In the genomic region with DNA sequence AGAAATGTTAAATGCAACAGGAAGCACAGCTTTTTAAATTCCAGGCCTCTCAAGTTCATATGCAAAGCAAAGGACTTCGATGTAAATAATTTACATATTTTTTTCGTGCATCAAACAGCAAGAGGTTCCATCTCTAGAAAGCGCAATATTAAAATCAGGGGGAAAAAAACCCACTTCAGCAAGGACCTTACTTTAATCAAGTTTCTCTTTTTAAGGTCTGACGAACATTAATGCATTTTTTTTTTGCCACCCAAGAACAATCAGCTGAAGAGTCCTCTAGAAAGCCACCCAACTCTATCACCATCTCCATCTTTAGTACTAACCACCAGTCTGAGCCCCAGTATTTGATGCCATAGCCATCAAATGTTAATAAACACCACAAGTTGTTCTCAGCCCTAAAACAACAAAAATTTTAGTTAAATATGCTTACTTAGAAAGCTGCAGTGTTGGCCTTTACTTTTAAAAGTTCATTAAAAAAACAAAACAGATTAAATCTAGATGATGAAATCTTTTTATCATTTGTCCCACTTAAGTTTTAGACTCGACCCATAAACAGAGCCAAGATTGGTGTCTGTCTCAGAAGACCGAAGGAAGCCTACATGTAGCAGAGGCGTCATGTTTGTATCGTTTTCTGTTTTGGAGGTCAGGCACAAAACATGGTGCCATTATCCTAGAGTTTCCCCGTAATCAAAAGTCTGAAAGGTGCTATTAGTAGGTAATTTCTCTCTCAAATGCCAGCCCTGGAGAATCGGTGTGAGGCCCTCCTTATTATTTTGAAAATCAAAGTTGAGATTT, we compare ENCODE assay signal across 8 mouse cellular contexts. TPM values are rescaled to one million over a fixed set of nuclear protein-coding genes. Genes with fewer than 3 reads are reported as not detected.
A peak's percentile ranks its signal among the peaks of the same experiment; 100 is the strongest.
DNase-seq lines count a peak whose midpoint lies in the region; ATAC-seq lines count a peak whose summit lies in the region.

No protein-coding gene starts in this region.

- H3K4me3 ChIP-seq in lung, embryonic 15.5 days: peak overlapping the region; percentile 87
- peak overlapping the region; percentile 86 for H3K4me3 ChIP-seq in embryonic facial prominence, embryonic 13.5 days
- H3K4me3 ChIP-seq in intestine, embryonic 15.5 days (replicated peaks): peak overlapping the region; percentile 86
- peak overlapping the region; percentile 73 for H3K4me3 ChIP-seq in neural tube, embryonic 13.5 days

- H3K27ac ChIP-seq in lung, embryonic 15.5 days: peak overlapping the region; percentile 97; the same call in 1 of the 2 replicates
- H3K27ac ChIP-seq in embryonic facial prominence, embryonic 13.5 days: peak overlapping the region; percentile 94
- H3K27ac ChIP-seq in intestine, embryonic 15.5 days: peak overlapping the region; percentile 94; the same call in 1 of the 2 replicates
- peak overlapping the region; percentile 92 for H3K27ac ChIP-seq in neural tube, embryonic 13.5 days (replicated peaks)

- peak overlapping the region; percentile 93 for H3K9ac ChIP-seq in lung, embryonic 15.5 days
- H3K9ac ChIP-seq in embryonic facial prominence, embryonic 13.5 days: peak overlapping the region; percentile 98
- peak overlapping the region; percentile 98 for H3K9ac ChIP-seq in intestine, embryonic 15.5 days
- peak overlapping the region; percentile 96 for H3K9ac ChIP-seq in neural tube, embryonic 13.5 days

- ATAC-seq in lung, embryonic 15.5 days (ENCODE audit: borderline replicate concordance, extremely low read depth, low FRiP score, low TSS enrichment): no peak
- ATAC-seq in embryonic facial prominence, embryonic 13.5 days (ENCODE audit: insufficient number of reproducible peaks, insufficient read depth, low FRiP score, low TSS enrichment, low read depth): 0 out of 2 replicates have a peak, but pooled peaks have one; percentile 5
- no peak for ATAC-seq in intestine, embryonic 15.5 days
- ATAC-seq in neural tube, embryonic 13.5 days (ENCODE audit: low read depth): no peak

- H3K9me3 ChIP-seq in lung, embryonic 15.5 days: no peaks in the 10 kb centered on the region
- H3K9me3 ChIP-seq in embryonic facial prominence, embryonic 13.5 days: no peaks in the 10 kb centered on the region
- H3K9me3 ChIP-seq in intestine, embryonic 15.5 days: no peaks in the 10 kb centered on the region
- no peaks in the 10 kb centered on the region for H3K9me3 ChIP-seq in neural tube, embryonic 13.5 days

- H3K36me3 ChIP-seq in lung, embryonic 15.5 days: no peaks in the 10 kb centered on the region
- H3K36me3 ChIP-seq in embryonic facial prominence, embryonic 13.5 days: peaks cover 6% of the 10 kb centered on the region; the same call in 1 of the 2 replicates
- no peaks in the 10 kb centered on the region for H3K36me3 ChIP-seq in intestine, embryonic 15.5 days
- no peaks in the 10 kb centered on the region for H3K36me3 ChIP-seq in neural tube, embryonic 13.5 days

- DNase-seq in lung, postnatal 25 days (ENCODE audit: low spot score): no peak
- DNase-seq in thymus, postnatal 36 days: no peak
- DNase-seq in layer of hippocampus, adult 18-20 months (ENCODE audit: low spot score in 2 of 2): no peak
- DNase-seq in urinary bladder, adult 18-20 months (ENCODE audit: low spot score in 2 of 2): no peak

- H3K27me3 ChIP-seq in lung, embryonic 15.5 days: no peaks in the 10 kb centered on the region
- 0 out of 2 replicates have a peak, but pooled peaks cover 6% of the 10 kb centered on the region for H3K27me3 ChIP-seq in embryonic facial prominence, embryonic 13.5 days
- H3K27me3 ChIP-seq in intestine, embryonic 15.5 days (replicated peaks): no peaks in the 10 kb centered on the region
- H3K27me3 ChIP-seq in neural tube, embryonic 13.5 days: no peaks in the 10 kb centered on the region

- H3K4me2 ChIP-seq in lung, embryonic 15.5 days: peak overlapping the region; percentile 89
- H3K4me2 ChIP-seq in embryonic facial prominence, embryonic 13.5 days: peak overlapping the region; percentile 69
- peak overlapping the region; percentile 85 for H3K4me2 ChIP-seq in intestine, embryonic 15.5 days (replicated peaks)
- H3K4me2 ChIP-seq in neural tube, embryonic 13.5 days: peak overlapping the region; percentile 67

- 28% methylated on average over 10 of the region's 10 CpGs for WGBS in lung, embryonic 15.5 days
- WGBS in embryonic facial prominence, embryonic 13.5 days: 40% methylated on average over 10 of the region's 10 CpGs
- WGBS in intestine, embryonic 15.5 days: 32% methylated on average over 10 of the region's 10 CpGs
- 49% methylated on average over 10 of the region's 10 CpGs for WGBS in neural tube, embryonic 13.5 days

- H3K4me1 ChIP-seq in lung, embryonic 15.5 days: peaks cover 36% of the 10 kb centered on the region
- peaks cover 39% of the 10 kb centered on the region for H3K4me1 ChIP-seq in embryonic facial prominence, embryonic 13.5 days
- peaks cover 25% of the 10 kb centered on the region for H3K4me1 ChIP-seq in intestine, embryonic 15.5 days (replicated peaks)
- peaks cover 42% of the 10 kb centered on the region for H3K4me1 ChIP-seq in neural tube, embryonic 13.5 days (replicated peaks)

RNA-seq across cellular contexts. Expression of gene Nfkb1, which starts 1.4 kb away (rescaled TPM):
- 28.2 and 30.7 TPM in 2 replicates for polyA plus RNA-seq in lung, embryonic 15.5 days (2015; fragmentation: Nextera tagmentation; extraction: Ambion mirVana)
- 20.4 and 25.2 TPM in 2 replicates for polyA plus RNA-seq in embryonic facial prominence, embryonic 13.5 days (2015; fragmentation: Nextera tagmentation; extraction: Ambion mirVana)
- polyA plus RNA-seq in intestine, embryonic 15.5 days (2015; fragmentation: Nextera tagmentation; extraction: Ambion mirVana): 19.7 and 20.6 TPM in 2 replicates
- 7.8 and 8.4 TPM in 2 replicates for polyA plus RNA-seq in neural tube, embryonic 13.5 days (2015; fragmentation: Nextera tagmentation; extraction: Ambion mirVana)
- total RNA-seq in layer of hippocampus, adult 18-20 months (2021): 10 to 100 TPM; 21.4 to 21.7 TPM
